Mouse (Mus musculus) heart, embryonic 10.5 days (tissue): ENCODE data around the gene Spint3. TPM values are rescaled to one million over a fixed set of nuclear protein-coding genes. Genes with fewer than 3 reads are reported as not detected.
"Not testable (repeated sequence)": the region's sequence is repeated elsewhere in the genome, so short reads cannot be mapped to it uniquely, and the experiment has no call there.

Experiments used
- DNase-seq: peaks from one replicate; pipeline ENCODE4 v3.0.0-alpha.2; 2017; ENCODE audit warnings: low spot score
- H3K27ac ChIP-seq: fragments of 300-500 bp; sonication (generic); 2 replicates; pipeline ENCODE4 v1.5.1; 2016; ENCODE audit warnings: mild to moderate bottlenecking
- H3K27me3 ChIP-seq: fragments of 300-500 bp; sonication (generic); 2 replicates; pipeline ENCODE4 v1.6.1; 2016; ENCODE audit warnings: mild to moderate bottlenecking; ENCODE audit not compliant: poor library complexity, insufficient read depth, severe bottlenecking
- H3K36me3 ChIP-seq: fragments of 300-500 bp; sonication (generic); 2 replicates; pipeline ENCODE4 v1.6.1; 2016; ENCODE audit warnings: mild to moderate bottlenecking, moderate library complexity
- H3K4me1 ChIP-seq: fragments of 300-500 bp; sonication (generic); 2 replicates; pipeline ENCODE4 v1.6.1; 2016; ENCODE audit warnings: mild to moderate bottlenecking
- H3K4me3 ChIP-seq: fragments of 300-500 bp; sonication (generic); 2 replicates; pipeline ENCODE4 v1.5.1; 2016; ENCODE audit warnings: mild to moderate bottlenecking, moderate library complexity
- H3K9me3 ChIP-seq: fragments of 300-500 bp; sonication (generic); 2 replicates; pipeline ENCODE4 v1.6.1; 2016; ENCODE audit warnings: mild to moderate bottlenecking, moderate library complexity
- WGBS: fragments of 180-500 bp; shearing (Covaris S2); methylation state at CpG from one replicate; pipeline ENCODE4 v1.1.7; 2016; 5-methylcytosine and 5-hydroxymethylcytosine counted together
- polyA plus RNA-seq: library from polyadenylated mRNA; unstranded; fragments of >200 nt; fragmentation: Nextera tagmentation; extraction: Ambion mirVana; gene quantifications from 2 replicates; pipeline ENCODE4 v1.2.1, GENCODE M21; 2016

The Spint3 gene
- not detected in 2 replicates for polyA plus RNA-seq

DNA sequence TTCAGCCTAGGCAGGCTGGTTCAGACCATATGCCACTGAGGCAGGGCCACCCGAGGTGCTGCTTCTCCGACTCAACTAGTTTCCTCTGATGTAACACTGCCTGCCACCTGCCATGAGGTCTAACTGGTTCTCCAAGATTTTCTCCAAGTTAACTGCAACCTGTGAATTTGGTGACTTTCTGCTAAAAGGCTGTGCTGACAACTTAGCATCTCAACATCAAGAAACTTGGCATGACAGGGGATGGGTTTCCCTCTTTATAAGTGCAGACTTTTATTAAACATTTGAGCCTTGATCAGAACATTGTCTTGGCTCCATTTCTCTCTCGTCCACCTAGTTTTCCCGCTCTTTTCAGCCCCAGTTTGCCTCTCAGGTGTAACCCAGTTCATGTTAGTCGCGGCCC is at the start of gene Spint3:
Gene Spint3 (minus strand): TSS at position 101 of the 400 bp plus-strand sequence.
- not testable (repeated sequence) for H3K4me3 ChIP-seq, H3K4me1 ChIP-seq, H3K9me3 ChIP-seq, DNase-seq, H3K36me3 ChIP-seq, H3K27me3 ChIP-seq, H3K27ac ChIP-seq
- WGBS: 71% methylated on average over 6 of the region's 6 CpGs

DNA sequence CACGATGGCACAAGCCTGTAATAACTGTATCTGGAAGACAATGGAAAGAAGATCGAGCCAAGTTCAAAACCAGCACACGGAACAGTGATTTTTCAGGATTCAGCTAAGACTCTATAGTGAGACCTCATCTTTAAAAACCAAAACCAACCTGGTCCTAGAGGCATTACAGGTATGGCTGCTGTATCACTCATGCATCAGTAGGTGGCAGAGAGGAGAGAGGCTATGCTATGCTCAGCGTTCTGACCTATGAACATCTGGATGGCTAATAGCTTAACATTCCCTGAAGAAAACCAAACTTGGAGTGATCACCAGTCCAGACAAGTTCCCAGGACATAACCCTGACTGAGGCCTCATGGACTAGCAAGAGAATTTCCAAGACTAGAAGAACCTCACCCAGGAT is 48.5 kb upstream of the Spint3 start:
- WGBS: 72% methylated on average over 4 of the region's 4 CpGs
- Histone ChIP-seq H3K27ac (no peak overlapping the region), H3K36me3 (no peaks in the 10 kb centered on the region), H3K4me3 (no peak overlapping the region), H3K9me3 (no peaks in the 10 kb centered on the region), H3K27me3 (no peaks in the 10 kb centered on the region), H3K4me1 (no peaks in the 10 kb centered on the region)
- no peak for DNase-seq

DNA sequence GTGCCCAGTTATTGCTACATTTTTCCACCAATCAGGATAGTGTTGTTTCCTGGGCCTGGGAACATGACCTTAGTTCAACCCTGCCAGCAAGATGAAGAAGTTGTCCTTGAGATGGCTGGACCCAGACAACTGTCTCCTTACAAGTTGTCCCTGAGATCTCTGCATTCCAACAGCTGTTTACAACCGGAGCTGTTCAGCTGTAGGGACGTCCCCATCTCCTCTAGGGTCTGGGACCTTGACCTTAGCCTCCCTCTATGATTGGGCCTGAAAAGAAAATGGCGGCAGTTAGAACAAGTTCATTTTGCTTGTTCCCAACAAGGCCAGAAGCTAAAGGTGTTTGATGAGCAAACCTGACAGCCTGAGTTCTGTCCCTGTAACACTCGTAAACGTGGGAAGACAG is 45.8 kb upstream of the Spint3 start:
- Histone ChIP-seq H3K9me3 (no peaks in the 10 kb centered on the region), H3K27ac (no peak overlapping the region), H3K27me3 (no peaks in the 10 kb centered on the region; the same call in 1 of the 2 replicates), H3K4me1 (no peaks in the 10 kb centered on the region), H3K36me3 (no peaks in the 10 kb centered on the region), H3K4me3 (no peak overlapping the region)
- 71% methylated on average over 5 of the region's 5 CpGs for WGBS
- DNase-seq: peak; percentile 10

DNA sequence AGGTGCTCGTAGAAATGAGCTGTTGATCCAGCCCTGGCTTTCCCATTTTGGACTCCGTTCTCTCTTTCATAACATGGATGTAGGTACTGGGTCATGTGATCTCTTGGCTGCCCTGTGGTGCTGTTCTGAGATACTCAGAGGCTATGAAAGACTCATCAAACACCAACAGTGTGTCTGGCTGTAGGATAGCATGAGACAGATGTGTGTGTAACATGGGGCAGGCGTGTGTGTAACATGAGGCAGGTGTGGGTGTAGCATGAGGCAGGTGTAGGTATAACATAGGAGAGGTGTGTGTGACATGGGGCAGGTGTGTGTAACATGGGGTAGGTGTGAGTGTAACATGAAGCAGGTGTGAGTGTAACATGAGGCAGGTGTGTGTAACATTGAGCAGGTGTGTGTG is 42.1 kb upstream of the Spint3 start:
- 80% methylated on average over 3 of the region's 3 CpGs for WGBS
- no peaks in the 10 kb centered on the region for H3K4me1 ChIP-seq
- no peaks in the 10 kb centered on the region for H3K36me3 ChIP-seq
- H3K27ac ChIP-seq: no peak overlapping the region
- H3K27me3 ChIP-seq: no peaks in the 10 kb centered on the region; the same call in 1 of the 2 replicates
- no peak overlapping the region for H3K4me3 ChIP-seq
- DNase-seq: peak; percentile 68
- H3K9me3 ChIP-seq: no peaks in the 10 kb centered on the region

DNA sequence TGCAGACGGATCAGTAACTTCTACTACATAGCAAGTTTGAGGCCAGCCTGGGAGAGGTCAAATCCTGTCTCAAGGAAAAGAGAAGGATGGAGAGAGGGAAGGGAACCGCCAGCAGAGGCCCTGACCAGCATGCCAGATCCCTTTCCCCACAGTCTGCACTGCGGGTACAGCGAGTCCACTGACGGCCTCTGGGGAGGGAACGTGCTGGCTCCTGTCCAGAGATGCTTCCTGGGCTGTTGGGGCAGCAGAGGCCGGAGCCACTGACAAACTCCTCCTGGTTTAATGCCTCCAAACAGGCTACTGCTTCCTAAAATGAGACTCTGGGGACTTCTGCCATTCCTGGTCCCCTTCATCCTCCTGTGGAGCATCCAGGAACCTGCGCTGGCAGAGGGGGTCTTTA is 40.2 kb upstream of the Spint3 start, which contains the start of the genes Wfdc6b and Wfdc8:
Gene Wfdc6b (plus strand): TSS at position 52 of the 400 bp plus-strand sequence.
Gene Wfdc8 (minus strand): TSS at position 156 of the 400 bp plus-strand sequence.
- H3K27me3 ChIP-seq, H3K4me3 ChIP-seq, H3K27ac ChIP-seq, H3K4me1 ChIP-seq, H3K9me3 ChIP-seq, H3K36me3 ChIP-seq: not testable (repeated sequence)
- WGBS: 60% methylated on average over 8 of the region's 8 CpGs
- peak; percentile 24 for DNase-seq

DNA sequence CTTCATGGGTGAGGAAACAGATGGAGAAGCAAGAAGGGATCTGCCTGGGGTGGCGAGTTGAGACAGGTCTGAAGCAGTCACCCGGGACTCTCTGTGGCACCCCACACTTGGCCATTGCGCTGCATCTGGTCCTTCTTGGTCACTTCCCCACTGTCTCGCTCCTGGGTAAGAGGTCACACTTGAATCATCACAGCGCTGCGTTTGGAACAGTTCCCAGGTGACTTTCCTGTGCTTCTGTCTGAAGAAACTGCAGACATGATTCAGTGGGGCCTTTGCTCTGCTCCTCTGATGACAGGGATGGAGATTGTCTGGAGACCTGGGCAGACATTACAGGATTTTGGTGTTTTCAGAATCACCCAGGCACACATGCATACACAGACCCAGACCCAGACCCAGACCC is 35.5 kb upstream of the Spint3 start:
- H3K9me3 ChIP-seq: no peaks in the 10 kb centered on the region
- no peak for DNase-seq
- no peaks in the 10 kb centered on the region for H3K4me1 ChIP-seq
- H3K27ac ChIP-seq: no peak overlapping the region
- H3K4me3 ChIP-seq: no peak overlapping the region
- no peaks in the 10 kb centered on the region; the same call in 1 of the 2 replicates for H3K27me3 ChIP-seq
- WGBS: 78% methylated on average over 6 of the region's 6 CpGs
- H3K36me3 ChIP-seq: no peaks in the 10 kb centered on the region

DNA sequence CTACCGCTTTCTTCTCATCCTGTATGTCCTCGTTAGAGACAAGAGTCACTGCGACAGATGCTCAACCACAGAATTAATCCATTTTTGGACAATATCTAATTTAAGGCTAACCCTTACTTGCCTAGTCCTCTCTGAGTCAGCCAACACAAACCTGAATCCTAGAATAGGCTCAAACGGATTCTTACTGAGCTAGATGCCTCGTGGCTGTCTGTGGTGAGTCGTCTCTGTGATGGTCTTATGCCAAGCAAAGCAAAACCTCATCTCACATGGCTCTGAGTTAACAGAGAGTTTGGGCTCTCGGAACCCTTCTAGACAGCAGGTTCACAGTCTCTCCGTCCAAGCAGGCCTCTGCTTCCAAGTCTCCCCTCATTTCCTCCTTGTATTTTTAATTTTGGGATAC is 31.2 kb upstream of the Spint3 start:
- Histone ChIP-seq H3K27ac (no peak overlapping the region), H3K9me3 (no peaks in the 10 kb centered on the region), H3K36me3 (no peaks in the 10 kb centered on the region), H3K27me3 (no peaks in the 10 kb centered on the region), H3K4me1 (no peaks in the 10 kb centered on the region), H3K4me3 (no peak overlapping the region)
- DNase-seq: no peak
- 84% methylated on average over 8 of the region's 8 CpGs for WGBS

DNA sequence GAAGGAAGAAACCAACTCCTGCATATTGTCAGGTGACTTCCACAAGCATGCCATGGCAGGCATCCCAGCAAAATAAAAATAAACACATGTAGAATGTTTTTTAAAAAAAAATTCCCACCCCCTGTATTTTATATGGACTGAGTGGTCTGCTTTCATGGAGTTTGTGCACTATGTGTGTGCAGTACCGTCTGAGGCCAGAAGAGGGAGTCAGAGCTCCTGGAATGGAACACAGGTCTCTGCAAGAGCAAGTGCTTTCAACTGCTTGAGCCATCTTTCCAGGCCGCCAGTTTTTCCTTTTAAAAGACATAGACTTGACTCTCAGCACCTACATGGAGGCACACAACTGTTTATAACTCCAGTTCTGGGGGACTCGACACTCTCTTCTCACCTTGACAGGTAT is 30.2 kb upstream of the Spint3 start:
- Histone ChIP-seq H3K27ac (no peak overlapping the region), H3K36me3 (no peaks in the 10 kb centered on the region), H3K4me3 (no peak overlapping the region), H3K4me1 (no peaks in the 10 kb centered on the region), H3K9me3 (no peaks in the 10 kb centered on the region), H3K27me3 (no peaks in the 10 kb centered on the region)
- DNase-seq: no peak
- 80% methylated on average over 3 of the region's 3 CpGs for WGBS

DNA sequence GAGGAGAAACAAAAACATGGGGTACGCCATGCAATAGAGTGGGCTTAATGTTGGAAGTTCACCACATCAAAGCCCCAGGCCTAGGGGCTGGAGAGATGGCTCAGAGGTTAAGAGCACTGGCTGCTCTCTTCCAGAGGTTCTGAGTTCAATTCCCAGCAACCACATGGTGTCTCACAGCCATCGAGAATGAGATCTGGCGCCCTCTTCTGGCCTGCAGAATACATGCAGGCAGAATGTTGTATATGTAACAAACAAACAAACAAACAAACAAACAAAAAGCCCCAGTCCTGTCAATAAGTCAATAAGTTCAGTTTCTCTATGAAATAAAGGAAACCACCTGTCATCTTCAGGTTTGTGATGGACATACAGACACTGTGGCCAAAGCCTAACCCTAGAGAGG is 26.9 kb upstream of the Spint3 start:
- H3K4me1 ChIP-seq: no peaks in the 10 kb centered on the region
- WGBS: 66% methylated on average over 3 of the region's 3 CpGs

DNA sequence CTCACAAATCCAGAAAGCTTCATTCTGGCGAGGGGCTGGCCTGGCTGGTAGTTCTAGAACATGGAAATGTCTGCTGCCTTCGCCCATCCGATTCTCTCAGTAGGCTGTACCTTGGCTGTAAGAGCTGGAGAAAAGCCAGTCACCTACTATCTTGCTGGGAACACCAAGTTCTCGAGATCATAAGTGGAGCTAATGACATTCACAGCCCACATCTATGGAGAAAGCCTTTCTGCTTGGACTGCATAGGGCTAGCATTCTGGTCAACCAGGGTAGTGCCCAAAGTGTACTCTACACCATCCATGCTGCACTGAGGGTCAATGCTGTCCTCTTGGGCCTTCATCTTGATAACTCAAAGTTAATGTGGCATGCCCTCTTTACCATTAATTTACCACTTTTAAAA is 20.2 kb upstream of the Spint3 start, which contains the start of gene Eppin:
Gene Eppin (minus strand): TSS at position 101 of the 400 bp plus-strand sequence.
- Histone ChIP-seq H3K27me3 (no peaks in the 10 kb centered on the region), H3K36me3 (no peaks in the 10 kb centered on the region), H3K4me1 (no peaks in the 10 kb centered on the region), H3K27ac (no peak within 1 kb of the TSS), H3K4me3 (no peak within 1 kb of the TSS), H3K9me3 (no peaks in the 10 kb centered on the region)
- 70% methylated on average over 4 of the region's 4 CpGs for WGBS
- DNase-seq: no peak

More for the DNA sequence above, 26.9 kb upstream of the Spint3 start:
- Histone ChIP-seq H3K27me3 (no peaks in the 10 kb centered on the region), H3K36me3 (no peaks in the 10 kb centered on the region), H3K27ac (no peak overlapping the region), H3K4me3 (no peak overlapping the region), H3K9me3 (no peaks in the 10 kb centered on the region)
- DNase-seq: no peak

DNA sequence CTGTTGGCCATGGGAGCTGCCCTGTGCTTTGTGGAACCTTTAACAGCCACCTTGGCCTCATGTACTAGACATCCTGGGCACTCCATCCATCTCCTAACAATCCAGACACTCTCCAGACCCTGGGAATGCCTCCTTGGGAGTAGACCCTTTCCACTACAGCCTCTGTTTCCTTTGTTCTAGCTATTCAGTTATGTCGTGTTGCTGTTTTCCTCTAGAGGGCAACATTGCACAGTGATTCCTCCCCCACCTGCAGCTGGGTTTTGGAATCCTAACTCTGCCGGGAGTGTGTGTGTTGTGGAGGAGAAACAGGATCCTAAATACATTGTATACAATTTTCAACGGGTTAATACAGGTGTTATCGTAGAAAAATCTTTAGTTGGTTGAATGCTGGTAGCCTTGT is 18.8 kb upstream of the Spint3 start:
- H3K27me3 ChIP-seq: no peaks in the 10 kb centered on the region
- 10% methylated on average over 4 of the region's 4 CpGs for WGBS
- H3K4me1 ChIP-seq: no peaks in the 10 kb centered on the region
- H3K27ac ChIP-seq: no peak overlapping the region
- no peaks in the 10 kb centered on the region for H3K36me3 ChIP-seq
- no peaks in the 10 kb centered on the region for H3K9me3 ChIP-seq
- no peak for DNase-seq
- no peak overlapping the region for H3K4me3 ChIP-seq

DNA sequence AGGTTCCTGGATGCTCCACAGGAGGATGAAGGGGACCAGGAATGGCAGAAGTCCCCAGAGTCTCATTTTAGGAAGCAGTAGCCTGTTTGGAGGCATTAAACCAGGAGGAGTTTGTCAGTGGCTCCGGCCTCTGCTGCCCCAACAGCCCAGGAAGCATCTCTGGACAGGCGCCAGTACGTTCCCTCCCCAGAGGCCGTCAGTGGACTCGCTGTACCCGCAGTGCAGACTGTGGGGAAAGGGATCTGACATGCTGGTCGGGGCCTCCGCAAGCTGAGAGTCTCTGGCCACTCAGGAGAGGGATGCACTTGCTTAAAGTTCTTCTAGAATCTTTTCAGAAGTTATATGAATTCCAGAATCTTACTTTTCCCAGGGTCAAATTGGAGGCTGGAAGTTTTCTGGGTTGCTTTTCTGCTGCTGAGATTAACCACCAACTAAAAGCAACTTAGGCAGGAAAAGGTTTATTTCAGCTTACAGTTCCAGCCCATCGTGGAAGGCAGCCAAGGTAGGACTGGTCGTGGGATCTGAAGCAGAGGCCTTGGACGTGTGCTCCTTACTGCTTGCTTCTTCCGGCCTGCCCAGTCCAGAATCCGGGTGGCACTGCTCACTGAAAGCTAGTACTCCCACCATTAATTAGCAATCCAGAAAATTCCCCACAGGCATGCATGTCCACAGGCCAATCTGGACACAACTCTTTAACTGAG is 11.9 kb upstream of the Spint3 start, which contains the start of gene Wfdc6a:
Gene Wfdc6a (minus strand): TSS at position 423 of the 701 bp plus-strand sequence.
- H3K27me3 ChIP-seq, H3K9me3 ChIP-seq, H3K4me1 ChIP-seq, DNase-seq, H3K4me3 ChIP-seq, H3K27ac ChIP-seq, H3K36me3 ChIP-seq: not testable (repeated sequence)
- WGBS: 73% methylated on average over 13 of the region's 13 CpGs

DNA sequence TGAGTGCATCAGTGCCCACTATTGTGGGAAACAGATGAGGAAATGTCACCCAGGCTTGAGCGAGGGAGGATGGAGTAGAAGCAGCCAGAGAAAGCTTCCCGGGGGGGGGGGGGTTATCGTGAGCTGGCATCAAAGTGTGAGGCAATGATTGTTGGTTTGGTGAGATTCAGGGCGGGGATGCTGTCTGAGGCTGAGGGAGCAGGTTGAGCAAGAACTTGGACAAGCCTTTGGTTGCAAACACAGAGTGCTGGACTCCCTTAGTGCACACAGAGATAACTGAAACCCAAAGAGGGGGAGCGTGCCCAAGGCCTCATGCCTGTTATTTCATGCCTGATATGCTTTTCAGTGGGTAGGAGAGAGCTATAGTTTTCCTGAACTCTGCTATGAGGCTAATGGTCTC is 5.8 kb downstream of the Spint3 start:
- Histone ChIP-seq H3K27ac (no peak overlapping the region), H3K4me1 (peaks cover 17% of the 10 kb centered on the region), H3K4me3 (no peak overlapping the region), H3K36me3 (no peaks in the 10 kb centered on the region), H3K27me3 (peaks cover 24% of the 10 kb centered on the region), H3K9me3 (no peaks in the 10 kb centered on the region)
- no peak for DNase-seq
- 83% methylated on average over 5 of the region's 5 CpGs for WGBS

DNA sequence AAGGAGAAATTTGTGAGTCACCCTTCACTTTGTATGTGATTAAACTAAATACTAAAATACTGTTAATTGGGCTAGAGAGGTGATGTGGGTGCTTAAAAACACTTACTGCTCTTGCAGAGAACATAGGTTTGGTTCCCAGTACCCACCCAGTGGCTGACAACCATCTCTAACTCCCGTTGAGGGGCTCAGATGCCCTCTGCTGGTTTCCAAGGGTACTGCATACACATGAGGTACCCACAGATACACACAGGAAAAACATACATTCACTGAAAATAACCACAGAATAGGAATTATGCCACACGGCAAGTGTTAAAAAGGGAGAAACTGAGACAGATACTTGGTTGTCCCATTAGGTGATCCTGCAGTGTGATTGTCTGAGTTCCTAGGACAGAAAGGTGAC is 6.3 kb downstream of the Spint3 start:
- Histone ChIP-seq H3K27me3 (peaks cover 29% of the 10 kb centered on the region), H3K9me3 (no peaks in the 10 kb centered on the region), H3K4me1 (peaks cover 21% of the 10 kb centered on the region), H3K36me3 (no peaks in the 10 kb centered on the region), H3K27ac (no peak overlapping the region), H3K4me3 (no peak overlapping the region)
- no peak for DNase-seq
- 83% methylated on average over 2 of the region's 2 CpGs for WGBS
